27 mouse cellular contexts compared by ENCODE assay signal in genomic region chr1:71417951-71418350, GRCm38 (mm10). TPM values are rescaled to one million over a fixed set of nuclear protein-coding genes. Genes with fewer than 3 reads are reported as not detected.
A peak's percentile ranks its signal among the peaks of the same experiment; 100 is the strongest.
DNase-seq lines count a peak whose midpoint lies in the region; ATAC-seq and TF ChIP-seq lines count a peak whose summit lies in the region.
"Had no signal": no experiment of that assay in that cellular context is flagged by ENCODE, and none has a peak within 500 bp of the region (broad histone marks: within the 10 kb centered on the region; RNA-seq: fewer than 3 reads in every experiment).

No protein-coding gene starts in this region.

- H3K27ac ChIP-seq in forebrain, embryonic 14.5 days (ENCODE audit: low read depth, low read length): no peak overlapping the region
- no peak overlapping the region for H3K27ac ChIP-seq in forebrain, embryonic 11.5 days (ENCODE audit: low read depth, low read length)
- H3K27ac ChIP-seq: embryonic facial prominence, embryonic 13.5 days; embryonic facial prominence, embryonic 15.5 days; forebrain, embryonic 10.5 days; forebrain, embryonic 13.5 days had no signal

- no peak for TF ChIP-seq CTCF in brain, embryonic 14.5 days (IDR thresholded peaks at IDR 0.05; ENCODE audit: borderline replicate concordance, extremely low read depth, insufficient read depth, insufficient read length)

- no peak overlapping the region for H3K4me2 ChIP-seq in forebrain, embryonic 14.5 days (ENCODE audit: low read length)
- no peak overlapping the region for H3K4me2 ChIP-seq in forebrain, embryonic 11.5 days (ENCODE audit: low read depth, low read length, severe bottlenecking)
- H3K4me2 ChIP-seq: embryonic facial prominence, embryonic 13.5 days; embryonic facial prominence, embryonic 15.5 days; forebrain, embryonic 13.5 days had no signal

- WGBS in forebrain, embryonic 14.5 days: 45% methylated on average over 5 of the region's 5 CpGs
- 73% methylated on average over 5 of the region's 5 CpGs for WGBS in forebrain, embryonic 11.5 days

- TF ChIP-seq POLR2A in brain, embryonic 14.5 days (IDR thresholded peaks at IDR 0.05; ENCODE audit: borderline replicate concordance, extremely low read depth, insufficient read depth, insufficient read length, poor library complexity, severe bottlenecking): no peak

- no peaks in the 10 kb centered on the region for H3K27me3 ChIP-seq in forebrain, embryonic 14.5 days (replicated peaks; ENCODE audit: control insufficient read depth, insufficient read depth, low read length)
- H3K27me3 ChIP-seq in forebrain, embryonic 11.5 days (ENCODE audit: control insufficient read depth, insufficient read depth, low read length): no peaks in the 10 kb centered on the region
- H3K27me3 ChIP-seq: CH12.LX; embryonic facial prominence, embryonic 13.5 days; embryonic facial prominence, embryonic 15.5 days; forebrain, embryonic 13.5 days had no signal

- no peak overlapping the region for H3K4me3 ChIP-seq in forebrain, embryonic 14.5 days (ENCODE audit: low read depth, low read length)
- no peak overlapping the region for H3K4me3 ChIP-seq in forebrain, embryonic 11.5 days (ENCODE audit: low read depth, low read length)
- H3K4me3 ChIP-seq: embryonic facial prominence, embryonic 13.5 days; embryonic facial prominence, embryonic 15.5 days; erythroblast, embryonic 14.5 days; forebrain, embryonic 10.5 days; forebrain, embryonic 13.5 days had no signal

- ATAC-seq in forebrain, embryonic 14.5 days: 0 out of 2 replicates have a peak, but pooled peaks have one; percentile 20
- ATAC-seq in forebrain, embryonic 11.5 days (replicated peaks; ENCODE audit: low FRiP score): no peak
- ATAC-seq: activated CD4-positive, CD25-positive, alpha-beta regulatory T cell, adult 4 months; CD4-positive, CD25-positive, alpha-beta regulatory T cell, adult 4 months; Patski had no signal

- H3K4me1 ChIP-seq in forebrain, embryonic 14.5 days (ENCODE audit: control insufficient read depth, insufficient read depth, low read length): no peaks in the 10 kb centered on the region
- H3K4me1 ChIP-seq in forebrain, embryonic 11.5 days (replicated peaks; ENCODE audit: control insufficient read depth, insufficient read depth, low read length): no peaks in the 10 kb centered on the region
- H3K4me1 ChIP-seq: embryonic facial prominence, embryonic 13.5 days; embryonic facial prominence, embryonic 15.5 days; forebrain, embryonic 10.5 days; forebrain, embryonic 13.5 days had no signal

- H3K9ac ChIP-seq in forebrain, embryonic 14.5 days (ENCODE audit: low read length): no peak overlapping the region
- H3K9ac ChIP-seq in forebrain, embryonic 11.5 days (ENCODE audit: low read length): no peak overlapping the region
- H3K9ac ChIP-seq: embryonic facial prominence, embryonic 13.5 days; embryonic facial prominence, embryonic 15.5 days; forebrain, embryonic 13.5 days had no signal

- no peaks in the 10 kb centered on the region for H3K36me3 ChIP-seq in forebrain, embryonic 14.5 days (ENCODE audit: control insufficient read depth, insufficient read depth, low read length)
- H3K36me3 ChIP-seq in forebrain, embryonic 11.5 days (ENCODE audit: control insufficient read depth, insufficient read depth, low read length): no peaks in the 10 kb centered on the region
- H3K36me3 ChIP-seq: embryonic facial prominence, embryonic 13.5 days; embryonic facial prominence, embryonic 15.5 days; forebrain, embryonic 10.5 days; G1E had no signal

- no peaks in the 10 kb centered on the region for H3K9me3 ChIP-seq in forebrain, embryonic 14.5 days (replicated peaks; ENCODE audit: control insufficient read depth, low read length)
- H3K9me3 ChIP-seq in forebrain, embryonic 11.5 days (ENCODE audit: control insufficient read depth, low read length): no peaks in the 10 kb centered on the region
- H3K9me3 ChIP-seq: embryonic facial prominence, embryonic 13.5 days; embryonic facial prominence, embryonic 15.5 days; forebrain, embryonic 10.5 days; forebrain, embryonic 13.5 days; G1E had no signal

- peak; percentile 27 for DNase-seq in forebrain, embryonic 14.5 days (ENCODE audit: low spot score)
- no peak for DNase-seq in forebrain, embryonic 11.5 days (ENCODE audit: low spot score)
- peak; percentile 55 for DNase-seq in kidney, adult 9 months
- DNase-seq in kidney, adult 11 months: no peak
- DNase-seq in brain, embryonic 14.5 days (ENCODE audit: low read depth): peak; percentile 53
- DNase-seq: adrenal gland, adult 8-10 months; adrenal gland, postnatal 14 days; adrenal gland, postnatal 36 days; B cell, adult 2 months; cerebellum, adult 11 months; cerebellum, adult 18-20 months; cerebellum, adult 8-10 months; cerebellum, adult 9-11 months; cerebellum, postnatal 36 days; embryo, embryonic 11 days had no signal

RNA-seq across cellular contexts. Expression of gene Abca12, which starts 3.2 kb away (rescaled TPM):
- not detected in 2 replicates for polyA plus RNA-seq in forebrain, embryonic 14.5 days (2014; fragmentation: Nextera tagmentation; extraction: Ambion mirVana)
- not detected in 2 replicates for polyA plus RNA-seq in forebrain, embryonic 11.5 days (2014; fragmentation: Nextera tagmentation; extraction: Ambion mirVana)
- 0.10 and 0.13 TPM in 2 replicates for polyA plus RNA-seq in brain, embryonic 14.5 days (2012; rRNA removed)
- polyA plus RNA-seq: CD4-positive, CD25-positive, alpha-beta regulatory T cell, adult 4 months; embryonic facial prominence, embryonic 11.5 days; erythroblast, embryonic 14.5 days; forebrain, embryonic 10.5 days; forebrain, embryonic 13.5 days; forebrain, embryonic 16.5 days; G1E; Patski had no signal

Comparison
In these comparisons a context has a peak if more than half of its experiments do, and no peak if none do; other contexts are left out.
1. DNase-seq: peak in forebrain, embryonic 14.5 days (single experiment), kidney, adult 9 months (single experiment) and brain, embryonic 14.5 days (single experiment); none in forebrain, embryonic 11.5 days (single experiment) and kidney, adult 11 months (single experiment).